Mouse (Mus musculus) embryonic facial prominence, embryonic 10.5 days (tissue): Measurements from ENCODE around the gene Ksr1. TPM values are rescaled to one million over a fixed set of nuclear protein-coding genes. Genes with fewer than 3 reads are reported as not detected.

ENCODE experiments used
- DNase-seq: peaks from one replicate; pipeline ENCODE4 v3.0.0-alpha.2; 2017; ENCODE audit warnings: low spot score
- H3K27ac ChIP-seq: fragments of 300-500 bp; sonication (generic); replicated peaks from 2 replicates; pipeline ENCODE4 v1.5.1; 2016; ENCODE audit warnings: mild to moderate bottlenecking
- H3K27me3 ChIP-seq: fragments of 300-500 bp; sonication (generic); replicated peaks from 2 replicates; pipeline ENCODE4 v1.6.1; 2016; ENCODE audit warnings: low read depth, mild to moderate bottlenecking; ENCODE audit not compliant: poor library complexity, severe bottlenecking
- H3K36me3 ChIP-seq: fragments of 300-500 bp; sonication (generic); replicated peaks from 2 replicates; pipeline ENCODE4 v1.6.1; 2016; ENCODE audit warnings: mild to moderate bottlenecking, moderate library complexity
- H3K4me1 ChIP-seq: fragments of 300-500 bp; sonication (generic); 2 replicates; pipeline ENCODE4 v1.6.1; 2016
- H3K4me3 ChIP-seq: fragments of 300-500 bp; sonication (generic); 2 replicates; pipeline ENCODE4 v1.5.1; 2016; ENCODE audit warnings: mild to moderate bottlenecking, moderate library complexity
- H3K9me3 ChIP-seq: fragments of 300-500 bp; sonication (generic); 2 replicates; pipeline ENCODE4 v1.6.1; 2016; ENCODE audit warnings: mild to moderate bottlenecking
- WGBS: fragments of 180-500 bp; shearing (Covaris S2); methylation state at CpG from one replicate; pipeline ENCODE4 v1.1.7; 2016; 5-methylcytosine and 5-hydroxymethylcytosine counted together
- polyA plus RNA-seq: library from polyadenylated mRNA; unstranded; fragments of >200 nt; fragmentation: Nextera tagmentation; extraction: Ambion mirVana; gene quantifications from 2 replicates; pipeline ENCODE4 v1.2.1, GENCODE M21; 2016

The Ksr1 gene
- polyA plus RNA-seq, 1 experiment from 2014 or later: 1.5 TPM

DNA sequence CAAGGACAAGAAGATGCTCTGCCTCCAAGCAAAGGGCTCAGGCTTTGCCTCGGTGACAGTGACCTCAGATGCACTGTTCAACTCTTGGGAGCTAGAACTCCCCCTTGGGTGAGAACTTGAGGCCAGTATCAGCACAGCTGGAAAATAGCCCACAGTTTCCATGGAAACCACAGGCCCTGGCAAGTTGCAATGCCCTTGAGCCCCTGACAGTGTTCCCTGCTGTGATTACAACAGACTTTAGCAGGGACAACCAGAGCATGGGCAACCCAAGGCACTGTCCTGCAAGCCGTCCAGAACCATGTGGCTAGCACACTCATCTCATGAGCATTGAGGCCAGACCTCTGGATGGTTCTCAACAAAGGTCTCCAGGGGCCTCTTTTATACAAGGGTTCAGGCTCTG lies 106.7 kb downstream of the Ksr1 start:
- 50% methylated on average over 2 of the region's 2 CpGs for WGBS
- Histone ChIP-seq H3K4me1 (peaks cover 13% of the 10 kb centered on the region), H3K4me3 (no peak overlapping the region), H3K27me3 (no peaks in the 10 kb centered on the region), H3K36me3 (peaks cover 28% of the 10 kb centered on the region), H3K27ac (no peak overlapping the region), H3K9me3 (no peaks in the 10 kb centered on the region)
- DNase-seq: no peak

DNA sequence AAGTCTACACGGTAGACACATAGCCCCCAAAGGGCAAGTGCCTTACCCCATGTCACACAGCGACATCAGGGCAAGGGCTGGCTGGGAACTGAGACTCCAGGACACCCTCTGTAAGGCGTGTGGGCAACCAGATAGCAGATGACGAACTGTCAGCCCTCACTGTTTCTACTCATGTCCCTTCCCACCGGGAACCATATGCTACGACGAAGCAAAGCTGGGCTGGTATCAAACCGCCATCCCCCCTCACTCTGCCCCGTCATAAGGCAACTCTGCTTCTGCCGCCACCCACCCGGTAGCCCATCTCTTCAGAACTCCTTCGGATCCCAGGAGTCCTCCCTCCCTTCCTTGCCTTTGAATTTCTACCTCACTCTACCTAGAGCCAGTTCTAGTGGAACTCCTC lies 108.7 kb downstream of the Ksr1 start:
- peaks cover 13% of the 10 kb centered on the region for H3K4me1 ChIP-seq
- H3K27me3 ChIP-seq: no peaks in the 10 kb centered on the region
- no peaks in the 10 kb centered on the region for H3K9me3 ChIP-seq
- DNase-seq: no peak
- no peak overlapping the region for H3K27ac ChIP-seq
- H3K36me3 ChIP-seq: peaks cover 13% of the 10 kb centered on the region
- no peak overlapping the region for H3K4me3 ChIP-seq
- 88% methylated on average over 12 of the region's 12 CpGs for WGBS

- Histone ChIP-seq H3K9me3 (no peaks in the 10 kb centered on the region), H3K4me1 (peaks cover 6% of the 10 kb centered on the region), H3K4me3 (no peak overlapping the region), H3K36me3 (peaks cover 13% of the 10 kb centered on the region), H3K27me3 (no peaks in the 10 kb centered on the region), H3K27ac (0 out of 2 replicates have a peak overlapping the region, but pooled peaks have one; percentile 14)
- DNase-seq: no peak
- WGBS: 87% methylated on average over 13 of the region's 13 CpGs
Observed at GRCm38 (mm10) chr11:79036324-79036723, 109.9 kb downstream of the Ksr1 start.

- H3K27me3 ChIP-seq: no peaks in the 10 kb centered on the region
- H3K27ac ChIP-seq: no peak overlapping the region
- H3K4me3 ChIP-seq: no peak overlapping the region
- WGBS: 90% methylated on average over 11 of the region's 11 CpGs
- no peak for DNase-seq
- peaks cover 7% of the 10 kb centered on the region; the same call in 1 of the 2 replicates for H3K4me1 ChIP-seq
- H3K9me3 ChIP-seq: no peaks in the 10 kb centered on the region
- H3K36me3 ChIP-seq: no peaks in the 10 kb centered on the region; the same call in 1 of the 2 replicates
Observed at GRCm38 (mm10) chr11:79033636-79034035, 112.6 kb downstream of the Ksr1 start.

GRCm38 (mm10) chr11:79033021-79033420 lies 113.2 kb downstream of the Ksr1 start:
- DNase-seq: no peak
- 84% methylated on average over 12 of the region's 12 CpGs for WGBS
- peaks cover 7% of the 10 kb centered on the region; the same call in 1 of the 2 replicates for H3K4me1 ChIP-seq

DNA sequence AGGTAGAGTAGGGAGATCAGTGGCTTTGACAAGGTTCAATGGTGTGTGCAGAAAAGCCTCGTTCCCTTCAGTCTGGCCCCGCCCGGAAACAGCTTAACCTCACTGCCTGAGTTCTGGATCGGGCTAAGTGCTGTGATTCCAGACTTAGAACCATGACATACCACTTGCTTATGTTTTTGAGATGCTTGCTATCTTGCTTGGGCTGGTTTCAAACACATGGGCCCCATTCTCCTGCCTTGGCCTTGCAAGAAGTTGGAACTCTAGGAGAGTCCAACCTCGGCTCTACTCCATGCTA lies 114.8 kb downstream of the Ksr1 start:
- Histone ChIP-seq H3K36me3 (peaks cover 7% of the 10 kb centered on the region; the same call in 1 of the 2 replicates), H3K4me3 (no peak overlapping the region), H3K4me1 (peaks cover 7% of the 10 kb centered on the region; the same call in 1 of the 2 replicates), H3K27me3 (no peaks in the 10 kb centered on the region), H3K9me3 (no peaks in the 10 kb centered on the region), H3K27ac (no peak overlapping the region)
- 77% methylated on average over 5 of the region's 5 CpGs for WGBS
- DNase-seq: no peak

More at GRCm38 (mm10) chr11:79033021-79033420, 113.2 kb downstream of the Ksr1 start:
- no peaks in the 10 kb centered on the region for H3K9me3 ChIP-seq
- no peak overlapping the region for H3K27ac ChIP-seq
- no peak overlapping the region for H3K4me3 ChIP-seq
- H3K27me3 ChIP-seq: no peaks in the 10 kb centered on the region
- no peaks in the 10 kb centered on the region; the same call in 1 of the 2 replicates for H3K36me3 ChIP-seq

GRCm38 (mm10) chr11:79030570-79031451 lies 115.4 kb downstream of the Ksr1 start:
- no peak overlapping the region; the same call in 1 of the 2 replicates for H3K27ac ChIP-seq
- H3K9me3 ChIP-seq: no peaks in the 10 kb centered on the region
- H3K4me1 ChIP-seq: peaks cover 7% of the 10 kb centered on the region; the same call in 1 of the 2 replicates
- no peak overlapping the region for H3K4me3 ChIP-seq
- H3K36me3 ChIP-seq: peaks cover 7% of the 10 kb centered on the region; the same call in 1 of the 2 replicates
- WGBS: 53% methylated on average over 19 of the region's 19 CpGs
- no peaks in the 10 kb centered on the region for H3K27me3 ChIP-seq
- peak; percentile 85 for DNase-seq

GRCm38 (mm10) chr11:79023751-79024150 lies 122.5 kb downstream of the Ksr1 start:
- Histone ChIP-seq H3K27me3 (no peaks in the 10 kb centered on the region), H3K36me3 (peaks cover 37% of the 10 kb centered on the region), H3K27ac (peak overlapping the region; percentile 77), H3K9me3 (no peaks in the 10 kb centered on the region), H3K4me1 (peaks cover 29% of the 10 kb centered on the region), H3K4me3 (peak overlapping the region; percentile 39)
- 74% methylated on average over 6 of the region's 6 CpGs for whole genome bisulfite sequencing
- DNase-seq: no peak

GRCm38 (mm10) chr11:79023342-79023741 lies 122.9 kb downstream of the Ksr1 start:
- Histone ChIP-seq H3K27me3 (no peaks in the 10 kb centered on the region), H3K27ac (peak overlapping the region; percentile 77), H3K4me3 (peak overlapping the region; percentile 39), H3K36me3 (peaks cover 41% of the 10 kb centered on the region), H3K9me3 (no peaks in the 10 kb centered on the region), H3K4me1 (peaks cover 29% of the 10 kb centered on the region)
- DNase-seq: peak; percentile 78
- 24% methylated on average over 7 of the region's 7 CpGs for WGBS

- H3K4me3 ChIP-seq: peak overlapping the region; percentile 39
- WGBS: 74% methylated on average over 4 of the region's 4 CpGs
- DNase-seq: no peak
- H3K9me3 ChIP-seq: no peaks in the 10 kb centered on the region
- H3K36me3 ChIP-seq: peaks cover 43% of the 10 kb centered on the region
- peak overlapping the region; percentile 77 for H3K27ac ChIP-seq
- H3K4me1 ChIP-seq: peaks cover 29% of the 10 kb centered on the region
- H3K27me3 ChIP-seq: no peaks in the 10 kb centered on the region
Observed at GRCm38 (mm10) chr11:79022836-79023235, 123.4 kb downstream of the Ksr1 start.

GRCm38 (mm10) chr11:79020535-79021045 lies 125.6 kb downstream of the Ksr1 start:
- H3K9me3 ChIP-seq: no peaks in the 10 kb centered on the region
- no peak overlapping the region; the same call in 1 of the 2 replicates for H3K27ac ChIP-seq
- no peaks in the 10 kb centered on the region for H3K27me3 ChIP-seq
- no peak overlapping the region for H3K4me3 ChIP-seq
- 82% methylated on average over 21 of the region's 21 CpGs for WGBS
- peaks cover 46% of the 10 kb centered on the region for H3K4me1 ChIP-seq
- H3K36me3 ChIP-seq: peaks cover 47% of the 10 kb centered on the region
- no peak for DNase-seq

DNA sequence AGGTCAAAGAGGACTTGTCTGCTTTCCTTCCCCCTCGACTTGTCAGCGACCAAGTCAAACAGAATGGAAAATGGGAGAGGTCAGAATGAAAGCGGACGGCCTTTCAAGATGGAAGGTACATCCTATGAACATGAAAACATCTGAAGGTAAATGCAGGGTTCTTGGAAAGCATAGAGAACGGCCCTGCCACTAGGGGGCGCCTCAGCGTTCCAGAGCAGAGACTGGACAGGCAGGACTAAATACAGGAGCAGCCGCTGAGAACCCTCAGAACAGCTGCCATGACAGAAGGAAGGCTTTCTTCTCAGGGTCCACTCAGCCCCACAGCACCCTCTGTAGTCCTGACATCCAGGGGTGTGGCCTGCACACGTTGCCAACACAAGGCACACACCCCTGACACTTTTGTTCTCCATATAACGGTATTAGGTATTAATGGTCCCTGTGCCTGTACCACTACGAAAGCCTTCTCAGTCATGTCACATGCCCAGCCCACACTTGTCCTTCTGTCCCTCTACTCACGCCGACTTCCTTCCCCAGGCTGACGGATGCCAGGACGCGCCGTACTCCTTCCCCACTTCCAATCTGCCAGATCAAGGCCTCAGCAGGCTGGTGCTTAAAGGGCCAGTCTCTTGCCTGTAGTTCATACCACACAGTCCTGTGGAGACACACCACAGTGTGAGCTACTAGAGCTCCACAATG lies 126.2 kb downstream of the Ksr1 start:
- Histone ChIP-seq H3K27ac (no peak overlapping the region; the same call in 1 of the 2 replicates), H3K9me3 (no peaks in the 10 kb centered on the region), H3K27me3 (no peaks in the 10 kb centered on the region), H3K36me3 (peaks cover 48% of the 10 kb centered on the region), H3K4me1 (peaks cover 51% of the 10 kb centered on the region), H3K4me3 (no peak overlapping the region)
- DNase-seq: peak; percentile 30
- WGBS: 86% methylated on average over 17 of the region's 17 CpGs
